In the genomic region with DNA sequence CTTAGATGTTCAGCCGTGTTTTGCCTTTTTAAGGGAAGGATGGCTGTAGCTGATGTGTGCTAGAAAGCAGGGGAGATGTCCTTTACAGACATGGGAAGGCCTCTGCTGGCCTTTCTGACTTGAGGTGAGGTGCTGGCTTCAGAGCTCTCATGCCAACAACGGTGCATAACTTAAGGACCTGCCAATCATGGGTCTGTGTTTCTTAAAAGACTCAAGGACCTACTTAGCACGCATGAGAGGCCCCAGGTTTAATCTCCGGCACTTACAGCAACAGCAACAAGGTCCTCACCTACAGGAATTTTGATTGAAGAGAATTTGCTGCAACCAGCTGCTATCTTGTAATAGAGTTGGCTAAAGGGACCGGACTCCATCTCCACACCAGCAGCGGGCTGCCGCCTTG, we compare ENCODE assay signal across 22 mouse cellular contexts. TPM values are rescaled to one million over a fixed set of nuclear protein-coding genes. Genes with fewer than 3 reads are reported as not detected.
"Had no signal": no experiment of that assay in that cellular context is flagged by ENCODE, and none has a peak within 500 bp of the region (broad histone marks: within the 10 kb centered on the region; RNA-seq: fewer than 3 reads in every experiment).

No protein-coding gene starts in this region.

- H3K27ac ChIP-seq: intestine, embryonic 15.5 days; kidney, embryonic 15.5 days; left cerebral cortex, adult 2 months; liver, embryonic 14.5 days; midbrain, embryonic 10.5 days; neural tube, embryonic 12.5 days; neural tube, embryonic 15.5 days; stomach, embryonic 15.5 days had no signal

- H3K27me3 ChIP-seq: intestine, embryonic 15.5 days; kidney, embryonic 15.5 days; megakaryocyte, embryonic 14.5 days; neural tube, embryonic 12.5 days; neural tube, embryonic 15.5 days; stomach, embryonic 15.5 days had no signal

- H3K9ac ChIP-seq: intestine, embryonic 15.5 days; kidney, embryonic 15.5 days; liver, embryonic 14.5 days; liver, postnatal 0 days; neural tube, embryonic 12.5 days; neural tube, embryonic 15.5 days; stomach, embryonic 15.5 days had no signal

- H3K4me3 ChIP-seq: intestine, embryonic 15.5 days; kidney, embryonic 15.5 days; left cerebral cortex, adult 2 months; megakaryocyte, embryonic 14.5 days; midbrain, embryonic 10.5 days; neural tube, embryonic 12.5 days; neural tube, embryonic 15.5 days; stomach, embryonic 15.5 days had no signal

- H3K4me1 ChIP-seq: intestine, embryonic 15.5 days; kidney, embryonic 15.5 days; midbrain, embryonic 10.5 days; neural tube, embryonic 12.5 days; neural tube, embryonic 15.5 days; stomach, embryonic 15.5 days had no signal

- H3K9me3 ChIP-seq: intestine, embryonic 15.5 days; kidney, embryonic 15.5 days; megakaryocyte, embryonic 14.5 days; midbrain, embryonic 10.5 days; neural tube, embryonic 12.5 days; neural tube, embryonic 15.5 days; stomach, embryonic 15.5 days had no signal

- ATAC-seq: intestine, embryonic 15.5 days; liver, postnatal 0 days had no signal

- H3K4me2 ChIP-seq: intestine, embryonic 15.5 days; kidney, embryonic 15.5 days; liver, embryonic 11.5 days; neural tube, embryonic 12.5 days; neural tube, embryonic 15.5 days; stomach, embryonic 15.5 days had no signal

- DNase-seq: kidney, adult 11 months; kidney, adult 8-10 months; kidney, postnatal 10 days; kidney, postnatal 36 days; layer of hippocampus, postnatal 36 days; liver, postnatal 0 days; midbrain, embryonic 14.5 days; right cerebral cortex, postnatal 25 days; spleen, adult 18-20 months; thymus, adult 2 months; thymus, postnatal 14 days; thymus, postnatal 4 days had no signal

RNA-seq across cellular contexts. Expression of gene Mansc4, which starts 22.5 kb away (rescaled TPM):
- total RNA-seq: left cerebral cortex, adult 2 months had no signal
- polyA plus RNA-seq: liver, embryonic 14.5 days; liver, postnatal 0 days had no signal
